Mouse (Mus musculus) brain, embryonic 14.5 days (tissue): Measurements from ENCODE around the gene Baat.

Experiments used
- CTCF ChIP-seq: fragments of 200-500 bp; IDR thresholded peaks from 2 replicates; pipeline ENCODE4 v1.5.1; 2012; ENCODE audit warnings: inconsistent platforms, mild to moderate bottlenecking, moderate library complexity, borderline replicate concordance; ENCODE audit not compliant: insufficient read depth, insufficient read length; ENCODE audit errors: extremely low read depth
- POLR2A ChIP-seq: fragments of 200-500 bp; IDR thresholded peaks from 2 replicates; pipeline ENCODE4 v1.6.1; 2012; ENCODE audit warnings: mild to moderate bottlenecking, inconsistent platforms, borderline replicate concordance; ENCODE audit not compliant: poor library complexity, insufficient read depth, insufficient read length, severe bottlenecking; ENCODE audit errors: extremely low read depth

- no peak for TF ChIP-seq POLR2A
- TF ChIP-seq CTCF = no peak
Measured at GRCm38 (mm10) chr4:49539665-49540064, 33.3 kb upstream of the Baat start.
